Mouse (Mus musculus) gastrocnemius, postnatal 36 days (tissue): ENCODE results near the gene Elmsan1. TPM values are rescaled to one million over a fixed set of nuclear protein-coding genes. Genes with fewer than 3 reads are reported as not detected.

ENCODE experiments used
- DNase-seq, 2 experiments: peaks; one replicate each; pipeline ENCODE4 v3.0.0; 2022
- intact Hi-C: fragments of 180-260 bp; cut with DNase I; formaldehyde crosslinking; loops from one replicate; pipeline ENCODE4 v1.15.1; 2025
- total RNA-seq, 2 experiments: library from RNA; stranded (reverse); gene quantifications; 2 replicates each; pipeline ENCODE4 v1.2.3; 2021

Gene Elmsan1
- total RNA-seq, 2 experiments from 2014 or later: 6.5 to 10.4 TPM

GRCm38 (mm10) chr12:84178652-84179445 is 39.8 kb downstream of the Elmsan1 start:
- intact Hi-C loops: no loop called here
- DNase-seq: no peak

GRCm38 (mm10) chr12:84178052-84178451 is 40.6 kb downstream of the Elmsan1 start:
- intact Hi-C loops: no loop called here

GRCm38 (mm10) chr12:84176886-84177765 is 41.6 kb downstream of the Elmsan1 start:
- intact Hi-C loops: no loop called here
- DNase-seq: no peak

More at GRCm38 (mm10) chr12:84178052-84178451, 40.6 kb downstream of the Elmsan1 start:
- no peak for DNase-seq

GRCm38 (mm10) chr12:84176126-84176769 is 42.4 kb downstream of the Elmsan1 start:
- intact Hi-C loops: no loop called here
- DNase-seq: no peak

- intact Hi-C loops: loop anchor here (1.0 kb wide), 1 partner anchor 42 kb away; no protein-coding TSS in a partner anchor
- DNase-seq: peak; percentile 79 to 81
Measured at GRCm38 (mm10) chr12:84175659-84176061, 43.0 kb downstream of the Elmsan1 start.

GRCm38 (mm10) chr12:84174871-84175270 is 43.8 kb downstream of the Elmsan1 start:
- DNase-seq: peak; percentile 73 to 80

GRCm38 (mm10) chr12:84174190-84174811 is 44.4 kb downstream of the Elmsan1 start:
- DNase-seq: no peak
- intact Hi-C loops: no loop called here

More at GRCm38 (mm10) chr12:84174871-84175270, 43.8 kb downstream of the Elmsan1 start:
- intact Hi-C loops: loop anchor here (1.0 kb wide), 1 partner anchor 42 kb away; no protein-coding TSS in a partner anchor

GRCm38 (mm10) chr12:84173309-84173915 is 45.3 kb downstream of the Elmsan1 start:
- intact Hi-C loops: no loop called here
- no peak for DNase-seq

- no peak for DNase-seq
- intact Hi-C loops: no loop called here
Measured at GRCm38 (mm10) chr12:84172862-84173261, 45.8 kb downstream of the Elmsan1 start.

GRCm38 (mm10) chr12:84172216-84172615 is 46.5 kb downstream of the Elmsan1 start:
- no peak for DNase-seq
- intact Hi-C loops: no loop called here

- intact Hi-C loops: no loop called here
- no peak for DNase-seq
Measured at GRCm38 (mm10) chr12:84170610-84171009, 48.1 kb downstream of the Elmsan1 start.

- intact Hi-C loops: no loop called here
- no peak for DNase-seq
Measured at GRCm38 (mm10) chr12:84165631-84166373, 52.9 kb downstream of the Elmsan1 start.

- intact Hi-C loops: loop anchor here (2.0 kb wide), 1 partner anchor 85 kb away; no protein-coding TSS in a partner anchor
- DNase-seq: no peak
Measured at GRCm38 (mm10) chr12:84163586-84164110, 55.0 kb downstream of the Elmsan1 start.

- intact Hi-C loops: loop anchor here (2.0 kb wide), 1 partner anchor 86 kb away; no protein-coding TSS in a partner anchor
- no peak for DNase-seq
Measured at GRCm38 (mm10) chr12:84163133-84163532, 55.5 kb downstream of the Elmsan1 start.

GRCm38 (mm10) chr12:84161616-84162433 is 56.9 kb downstream of the Elmsan1 start:
- DNase-seq: no peak
- intact Hi-C loops: loop anchor here (2.0 kb wide), 1 partner anchor 87 kb away; no protein-coding TSS in a partner anchor

GRCm38 (mm10) chr12:84161116-84161515 is 57.6 kb downstream of the Elmsan1 start:
- intact Hi-C loops: no loop called here
- DNase-seq: no peak

GRCm38 (mm10) chr12:84160491-84160890 is 58.2 kb downstream of the Elmsan1 start:
- intact Hi-C loops: no loop called here

GRCm38 (mm10) chr12:84158156-84158555 is 60.5 kb downstream of the Elmsan1 start:
- intact Hi-C loops: no loop called here
- DNase-seq: no peak

More at GRCm38 (mm10) chr12:84160491-84160890, 58.2 kb downstream of the Elmsan1 start:
- DNase-seq: no peak
